ENCODE assay signal across 8 mouse cellular contexts in genomic region chr2:39226019-39226640, GRCm38 (mm10). TPM values are rescaled to one million over a fixed set of nuclear protein-coding genes. Genes with fewer than 3 reads are reported as not detected.
DNase-seq lines count a peak whose midpoint lies in the region; ATAC-seq and TF ChIP-seq lines count a peak whose summit lies in the region.

Gene Ppp6c (minus strand): TSS chr2:39226451.

- H3K79me2 ChIP-seq in CH12.LX (replicated peaks; ENCODE audit: control insufficient read depth, extremely low read depth, insufficient read depth, poor library complexity, severe bottlenecking) = peaks cover 37% of the 10 kb centered on the region

- dilution Hi-C loops in CH12.LX (cut with MboI; ENCODE audit: extremely low pct_ligation_motif_present, extremely low pct_unique_long_range_greater_than_20kb, low sequenced_read_pairs) = no loop called here

- TF ChIP-seq RAD21 in CH12.LX (IDR thresholded peaks at IDR 0.05; ENCODE audit: low read depth, low read length) = no peak

- H3K9me3 ChIP-seq in CH12.LX (replicated peaks; ENCODE audit: low read length) = no peaks in the 10 kb centered on the region
- H3K9me3 ChIP-seq in forebrain, embryonic 11.5 days (ENCODE audit: control insufficient read depth, low read length) = no peaks in the 10 kb centered on the region
- no peaks in the 10 kb centered on the region for H3K9me3 ChIP-seq in heart, embryonic 16.5 days (replicated peaks; ENCODE audit: control insufficient read depth, low read length)
- H3K9me3 ChIP-seq in liver, embryonic 15.5 days (replicated peaks) = no peaks in the 10 kb centered on the region
- H3K9me3 ChIP-seq in neural tube, embryonic 12.5 days = no peaks in the 10 kb centered on the region

- H3K9ac ChIP-seq in CH12.LX (ENCODE audit: insufficient read depth, low read depth) = peak within 1 kb of the TSS; percentile 97
- peak within 1 kb of the TSS; percentile 84 for H3K9ac ChIP-seq in forebrain, embryonic 11.5 days (ENCODE audit: low read length)
- peak within 1 kb of the TSS; percentile 94 for H3K9ac ChIP-seq in heart, embryonic 16.5 days (ENCODE audit: low read length)
- peak within 1 kb of the TSS; percentile 93 for H3K9ac ChIP-seq in liver, embryonic 15.5 days
- peak within 1 kb of the TSS; percentile 91 for H3K9ac ChIP-seq in neural tube, embryonic 12.5 days

- TF ChIP-seq POLR2A in CH12.LX (IDR thresholded peaks at IDR 0.05; ENCODE audit: low read depth, low read length) = peak; percentile 91

- H3K27me3 ChIP-seq in CH12.LX (replicated peaks) = no peaks in the 10 kb centered on the region
- H3K27me3 ChIP-seq in forebrain, embryonic 11.5 days (ENCODE audit: control insufficient read depth, insufficient read depth, low read length) = no peaks in the 10 kb centered on the region
- no peaks in the 10 kb centered on the region for H3K27me3 ChIP-seq in heart, embryonic 16.5 days (ENCODE audit: control insufficient read depth, insufficient read depth, low read length)
- H3K27me3 ChIP-seq in liver, embryonic 15.5 days = peaks cover 10% of the 10 kb centered on the region; the same call in 1 of the 2 replicates
- no peaks in the 10 kb centered on the region for H3K27me3 ChIP-seq in neural tube, embryonic 12.5 days (replicated peaks)

- peak; percentile 99 for DNase-seq in CH12.LX (ENCODE audit: extremely low read depth)
- peak; percentile 93 for DNase-seq in c-Kit-positive CD71-positive TER-119-negative erythroid progenitor cells, embryonic 14.5 days (ENCODE audit: low read depth)
- DNase-seq in forebrain, embryonic 11.5 days (ENCODE audit: low spot score) = peak; percentile 95
- DNase-seq in kidney, postnatal 36 days = peak; percentile 96 to 97
- peak; percentile 100 for DNase-seq in telencephalon, adult 2 months (ENCODE audit: low read depth, low spot score)

- TF ChIP-seq CTCF in CH12.LX (conservative IDR thresholded peaks at IDR 0.05 in 1 of 2, IDR thresholded peaks at IDR 0.05 in 1 of 2; ENCODE audit: low read depth in 2 of 2, low read length in 2 of 2) = no peak

- H3K4me3 ChIP-seq in CH12.LX (replicated peaks in 1 of 3; ENCODE audit: low read depth in 2 of 3, low read length in 2 of 3, poor library complexity in 1 of 3) = peak within 1 kb of the TSS; percentile 77 to 87 (median 86)
- H3K4me3 ChIP-seq in forebrain, embryonic 11.5 days (ENCODE audit: low read depth, low read length) = peak within 1 kb of the TSS; percentile 69
- H3K4me3 ChIP-seq in heart, embryonic 16.5 days (ENCODE audit: low read length) = peak within 1 kb of the TSS; percentile 89
- H3K4me3 ChIP-seq in liver, embryonic 15.5 days (replicated peaks) = peak within 1 kb of the TSS; percentile 94
- H3K4me3 ChIP-seq in neural tube, embryonic 12.5 days = peak within 1 kb of the TSS; percentile 74

- peak; percentile 97 for ATAC-seq in forebrain, embryonic 11.5 days (replicated peaks; ENCODE audit: low FRiP score)
- peak; percentile 98 for ATAC-seq in heart, embryonic 16.5 days (replicated peaks; ENCODE audit: extremely low read depth, insufficient read depth, low FRiP score)
- peak; percentile 95 for ATAC-seq in liver, embryonic 15.5 days (ENCODE audit: insufficient read depth)
- ATAC-seq in neural tube, embryonic 12.5 days (ENCODE audit: low FRiP score, low read depth) = peak; percentile 98

- peak within 1 kb of the TSS; percentile 45 for H3K27ac ChIP-seq in CH12.LX (ENCODE audit: insufficient read depth, low read depth)
- H3K27ac ChIP-seq in forebrain, embryonic 11.5 days (ENCODE audit: low read depth, low read length) = peak within 1 kb of the TSS; percentile 89
- H3K27ac ChIP-seq in heart, embryonic 16.5 days (ENCODE audit: low read length) = peak within 1 kb of the TSS; percentile 97
- peak within 1 kb of the TSS; percentile 97 for H3K27ac ChIP-seq in liver, embryonic 15.5 days (replicated peaks)
- H3K27ac ChIP-seq in neural tube, embryonic 12.5 days = peak within 1 kb of the TSS; percentile 88

- in situ Hi-C loops in CH12.LX (cut with MboI; ENCODE audit: low pct_ligation_motif_present, low pct_unique_long_range_greater_than_20kb, low sequenced_read_pairs) = no loop called here

- H3K4me1 ChIP-seq in CH12.LX (ENCODE audit: control insufficient read depth in 1 of 2, insufficient read depth in 2 of 2) = peaks cover 2 to 27% of the 10 kb centered on the region in 2 experiments; a peak in 2 of 4 replicates
- peaks cover 4% of the 10 kb centered on the region for H3K4me1 ChIP-seq in forebrain, embryonic 11.5 days (replicated peaks; ENCODE audit: control insufficient read depth, insufficient read depth, low read length)
- peaks cover 11% of the 10 kb centered on the region for H3K4me1 ChIP-seq in heart, embryonic 16.5 days (ENCODE audit: control insufficient read depth, insufficient read depth, low read length)
- peaks cover 27% of the 10 kb centered on the region for H3K4me1 ChIP-seq in liver, embryonic 15.5 days (replicated peaks)
- H3K4me1 ChIP-seq in neural tube, embryonic 12.5 days = peaks cover 14% of the 10 kb centered on the region

- no peak for TF ChIP-seq EP300 in CH12.LX (IDR thresholded peaks at IDR 0.05; ENCODE audit: low read length)

- peak within 1 kb of the TSS; percentile 91 for H3K4me2 ChIP-seq in CH12.LX (ENCODE audit: insufficient read depth, low read depth, poor library complexity, severe bottlenecking)
- peak within 1 kb of the TSS; percentile 58 for H3K4me2 ChIP-seq in forebrain, embryonic 11.5 days (ENCODE audit: low read depth, low read length, severe bottlenecking)
- peak within 1 kb of the TSS; percentile 73 for H3K4me2 ChIP-seq in heart, embryonic 16.5 days (ENCODE audit: low read depth, low read length)
- H3K4me2 ChIP-seq in liver, embryonic 15.5 days = peak within 1 kb of the TSS; percentile 73
- peak within 1 kb of the TSS; percentile 71 for H3K4me2 ChIP-seq in neural tube, embryonic 12.5 days (replicated peaks)

- H3K36me3 ChIP-seq in CH12.LX (replicated peaks in 1 of 2; ENCODE audit: control insufficient read depth in 1 of 2, insufficient read depth in 1 of 2, low read length in 1 of 2) = no peaks in the 10 kb centered on the region
- no peaks in the 10 kb centered on the region for H3K36me3 ChIP-seq in forebrain, embryonic 11.5 days (ENCODE audit: control insufficient read depth, insufficient read depth, low read length)
- H3K36me3 ChIP-seq in heart, embryonic 16.5 days (ENCODE audit: control insufficient read depth, insufficient read depth) = no peaks in the 10 kb centered on the region
- no peaks in the 10 kb centered on the region for H3K36me3 ChIP-seq in liver, embryonic 15.5 days (replicated peaks)
- no peaks in the 10 kb centered on the region for H3K36me3 ChIP-seq in neural tube, embryonic 12.5 days

- under 1% methylated on average over 50 of the region's 56 CpGs for WGBS in forebrain, embryonic 11.5 days
- WGBS in heart, embryonic 16.5 days = under 1% methylated on average over 56 of the region's 56 CpGs
- under 1% methylated on average over 56 of the region's 56 CpGs for WGBS in liver, embryonic 15.5 days (ENCODE audit: insufficient replicate concordance)
- WGBS in neural tube, embryonic 12.5 days = under 1% methylated on average over 56 of the region's 56 CpGs

TF ChIP-seq in CH12.LX, 34 proteins besides CTCF, POLR2A, EP300 and RAD21 (continues in another document):
- TF ChIP-seq GABPA (IDR thresholded peaks at IDR 0.05; ENCODE audit: insufficient replicate concordance, low read depth, low read length) = peak; percentile 86
- TF ChIP-seq ZC3H11A (IDR thresholded peaks at IDR 0.05; ENCODE audit: low read depth, low read length) = no peak
- peak; percentile 63; the same call in 1 of the 2 replicates for TF ChIP-seq TCF12 (IDR thresholded peaks at IDR 0.05; ENCODE audit: low read depth, low read length)
- peak; percentile 87 for TF ChIP-seq MEF2A (IDR thresholded peaks at IDR 0.05; ENCODE audit: borderline replicate concordance, low read depth, low read length)
- TF ChIP-seq BHLHE40 (IDR thresholded peaks at IDR 0.05; ENCODE audit: low read depth, low read length) = peak; percentile 78
- no peak for TF ChIP-seq USF2 (conservative IDR thresholded peaks at IDR 0.05; ENCODE audit: low read depth, low read length)
- no peak for TF ChIP-seq RCOR1 (conservative IDR thresholded peaks at IDR 0.05; ENCODE audit: low read depth, low read length)
- TF ChIP-seq HCFC1 (IDR thresholded peaks at IDR 0.05; ENCODE audit: low read depth, low read length) = peak; percentile 100
- peak; percentile 69 for TF ChIP-seq MYC (IDR thresholded peaks at IDR 0.05; ENCODE audit: low read depth, low read length)
- peak; percentile 93 for TF ChIP-seq SIN3A (IDR thresholded peaks at IDR 0.05; ENCODE audit: low read length)
- no peak for TF ChIP-seq ZKSCAN1 (IDR thresholded peaks at IDR 0.05; ENCODE audit: borderline replicate concordance, low read depth, low read length)
- TF ChIP-seq ETS1 (conservative IDR thresholded peaks at IDR 0.05; ENCODE audit: low read depth, low read length) = peak; percentile 65
- TF ChIP-seq ELF1 (IDR thresholded peaks at IDR 0.05; ENCODE audit: low read depth, low read length) = peak; percentile 98
- TF ChIP-seq POLR2AphosphoS2 (IDR thresholded peaks at IDR 0.05; ENCODE audit: low read depth, low read length) = no peak
- TF ChIP-seq CHD1 (IDR thresholded peaks at IDR 0.05; ENCODE audit: low read depth, low read length) = no peak
- TF ChIP-seq JUN (IDR thresholded peaks at IDR 0.05; ENCODE audit: insufficient read depth, low read depth, low read length) = no peak
- TF ChIP-seq ZMIZ1 (IDR thresholded peaks at IDR 0.05; ENCODE audit: low read depth, low read length) = no peak
- peak; percentile 57 for TF ChIP-seq TBP (conservative IDR thresholded peaks at IDR 0.05; ENCODE audit: low read depth, low read length)
- peak; percentile 52; the same call in 1 of the 2 replicates for TF ChIP-seq MXI1 (IDR thresholded peaks at IDR 0.05; ENCODE audit: low read depth, low read length)
- no peak for TF ChIP-seq USF1 (IDR thresholded peaks at IDR 0.05; ENCODE audit: low read depth, low read length)
- TF ChIP-seq SMC3 (IDR thresholded peaks at IDR 0.05; ENCODE audit: low read depth, low read length) = no peak
- peak; percentile 39; the same call in 1 of the 2 replicates for TF ChIP-seq JUND (conservative IDR thresholded peaks at IDR 0.05; ENCODE audit: low read depth, low read length)
- TF ChIP-seq NELFE (IDR thresholded peaks at IDR 0.05; ENCODE audit: low read depth, low read length) = peak; percentile 68
- TF ChIP-seq MAZ (IDR thresholded peaks at IDR 0.05; ENCODE audit: low read depth, low read length) = 0 out of 2 replicates have a peak, but pooled peaks have one; percentile 31

RNA-seq across cellular contexts. Expression of gene Ppp6c, which starts in this region (rescaled TPM):
- total RNA-seq in CH12.LX (2012; rRNA removed) (24.9 and 33.7 TPM in 2 replicates), CH12.LX (2014; rRNA removed) (79.8 and 83.3 TPM in 2 replicates)
- polyA plus RNA-seq in CH12.LX (2012; ENCODE audit: insufficient read length, low read depth) = 68.7 and 70.4 TPM in 2 replicates
- 88.1 and 91.2 TPM in 2 replicates for polyA plus RNA-seq in forebrain, embryonic 11.5 days (2014; fragmentation: Nextera tagmentation; extraction: Ambion mirVana)
- polyA plus RNA-seq in heart, embryonic 16.5 days (2015; fragmentation: Nextera tagmentation; extraction: Ambion mirVana) = 49.4 and 55.4 TPM in 2 replicates
- 36.7 and 45.1 TPM in 2 replicates for polyA plus RNA-seq in liver, embryonic 15.5 days (2015; fragmentation: Nextera tagmentation; extraction: Ambion mirVana)
- 72.0 and 81.1 TPM in 2 replicates for polyA plus RNA-seq in neural tube, embryonic 12.5 days (2016; fragmentation: Nextera tagmentation; extraction: Ambion mirVana)

Comparison
In these comparisons a context has a peak if more than half of its experiments do, and no peak if none do; other contexts are left out.
1. Peak in every context shown above with its lines: DNase-seq, ATAC-seq, H3K4me3 ChIP-seq and H3K27ac ChIP-seq.
2. H3K27ac ChIP-seq: peak in every context shown above with its lines; median percentile 97 in heart, embryonic 16.5 days; 97 in liver, embryonic 15.5 days; 89 in forebrain, embryonic 11.5 days; 88 in neural tube, embryonic 12.5 days; 45 in CH12.LX.